Mouse (Mus musculus): Measurements from ENCODE around the gene 4933400A11Rik. TPM values are rescaled to one million over a fixed set of nuclear protein-coding genes. Genes with fewer than 3 reads are reported as not detected.
A peak's percentile ranks its signal among the peaks of the same experiment; 100 is the strongest.

Gene 4933400A11Rik
- total RNA-seq (2021) = not detected

- DNase-seq = no peak
Measured at GRCm38 (mm10) chrX:169779535-169779934, at the start of gene 4933400A11Rik. TSS of gene 4933400A11Rik (minus strand) at chrX:169779635.

- no peak for DNase-seq
Measured at GRCm38 (mm10) chrX:169828136-169828535, 48.7 kb upstream of the 4933400A11Rik start.

DNA sequence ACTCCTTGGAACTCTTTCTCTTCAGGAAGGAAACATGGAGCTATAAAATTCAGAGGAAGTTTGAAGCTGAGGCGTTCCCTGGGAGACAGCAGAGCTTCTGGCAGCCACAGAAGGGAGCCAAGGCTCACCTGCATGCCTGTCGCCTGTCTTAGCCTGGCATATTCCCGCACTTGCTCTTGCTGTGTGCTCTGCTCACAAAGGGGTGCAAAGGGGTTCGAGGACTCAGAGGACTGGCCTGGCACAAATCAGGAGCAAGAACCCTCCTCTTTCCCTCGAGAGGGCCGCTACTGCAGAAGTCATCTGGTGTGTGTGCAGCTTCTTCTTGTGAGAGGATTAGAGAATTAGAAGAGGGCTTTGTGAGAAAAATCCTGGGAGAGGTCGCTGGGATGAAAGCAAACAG lies 48.3 kb upstream of the 4933400A11Rik start:
- no peak for DNase-seq

DNA sequence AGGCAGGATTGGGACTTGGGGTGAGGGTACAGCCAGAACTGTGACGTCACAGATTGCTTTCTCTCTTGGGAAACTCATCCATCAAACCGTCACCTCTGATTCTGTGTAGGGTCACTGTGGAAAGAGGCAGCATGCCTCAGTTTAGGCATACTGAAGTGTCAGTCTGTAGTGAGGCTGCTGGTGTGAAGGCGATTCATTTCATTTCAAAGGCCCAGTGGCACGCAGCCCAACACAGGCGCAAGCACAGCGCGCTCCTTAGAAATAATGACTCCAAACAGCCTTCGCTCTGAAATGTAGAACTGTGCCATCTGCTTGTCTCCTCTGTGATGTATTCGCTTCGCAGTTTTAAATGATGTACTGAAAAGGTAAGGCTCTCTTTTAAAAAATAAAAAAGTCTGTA lies 47.5 kb upstream of the 4933400A11Rik start:
- no peak for DNase-seq

DNA sequence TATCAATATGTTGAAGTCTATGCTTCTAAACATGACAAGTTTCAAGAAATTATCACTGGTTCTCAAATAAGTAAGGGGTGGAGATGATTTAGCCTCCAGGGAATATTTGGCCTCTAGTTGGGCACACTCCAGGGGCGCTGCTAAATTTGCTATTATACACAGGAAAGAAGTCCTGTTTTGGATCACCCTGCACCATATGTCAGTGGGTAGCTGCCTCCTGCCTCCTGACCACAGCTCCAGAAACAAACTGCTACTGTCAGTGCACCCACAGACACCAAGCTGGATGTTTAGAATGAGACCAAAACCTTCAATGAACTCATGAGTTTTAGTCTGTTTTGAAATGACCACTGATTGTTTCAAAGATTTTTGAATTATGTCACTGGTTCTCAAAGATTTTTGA lies 34.2 kb upstream of the 4933400A11Rik start:
- DNase-seq = no peak

GRCm38 (mm10) chrX:169811783-169812182 lies 32.3 kb upstream of the 4933400A11Rik start:
- no peak for DNase-seq

DNA sequence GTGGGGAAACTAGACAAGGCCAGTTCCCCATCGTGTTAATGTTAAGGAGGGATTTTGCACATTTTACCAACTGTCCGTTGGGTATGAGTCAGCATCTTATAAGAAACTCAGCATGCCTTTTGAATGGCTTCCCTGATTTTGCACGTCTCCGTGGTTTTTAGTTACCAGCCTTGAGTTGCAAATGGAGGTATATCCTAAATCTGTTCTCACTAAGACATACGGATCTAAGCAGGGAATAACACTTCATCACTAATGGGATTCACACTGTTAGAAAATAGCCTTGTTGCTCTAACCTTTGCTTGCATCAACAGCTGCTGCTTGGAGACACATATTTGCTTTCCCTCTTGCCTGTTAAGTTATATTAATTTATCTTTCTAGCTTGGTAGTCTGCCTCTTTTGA lies 31.9 kb upstream of the 4933400A11Rik start:
- no peak for DNase-seq

GRCm38 (mm10) chrX:169807744-169808143 lies 28.3 kb upstream of the 4933400A11Rik start:
- no peak for DNase-seq

DNA sequence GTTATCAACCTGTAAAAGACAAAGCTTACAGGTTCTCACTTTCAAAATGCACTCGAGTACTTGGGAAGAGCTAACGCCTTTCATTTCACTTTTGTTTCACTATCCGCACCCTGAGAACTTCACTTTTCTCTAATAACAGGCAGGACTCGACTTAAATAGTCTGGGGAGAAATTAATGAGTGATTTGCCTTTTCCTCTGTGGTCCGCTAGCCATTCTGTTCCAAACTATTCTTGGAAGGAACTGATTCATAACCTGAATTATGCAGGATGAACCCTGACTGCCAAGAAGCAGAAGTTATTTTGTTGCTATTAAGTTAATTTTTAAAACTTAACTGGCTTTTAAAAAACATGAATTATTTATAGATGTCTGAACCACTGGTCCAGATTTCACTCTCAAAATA lies 26.4 kb upstream of the 4933400A11Rik start:
- no peak for DNase-seq

- no peak for DNase-seq
Measured at GRCm38 (mm10) chrX:169800238-169800637, 20.8 kb upstream of the 4933400A11Rik start.

DNA sequence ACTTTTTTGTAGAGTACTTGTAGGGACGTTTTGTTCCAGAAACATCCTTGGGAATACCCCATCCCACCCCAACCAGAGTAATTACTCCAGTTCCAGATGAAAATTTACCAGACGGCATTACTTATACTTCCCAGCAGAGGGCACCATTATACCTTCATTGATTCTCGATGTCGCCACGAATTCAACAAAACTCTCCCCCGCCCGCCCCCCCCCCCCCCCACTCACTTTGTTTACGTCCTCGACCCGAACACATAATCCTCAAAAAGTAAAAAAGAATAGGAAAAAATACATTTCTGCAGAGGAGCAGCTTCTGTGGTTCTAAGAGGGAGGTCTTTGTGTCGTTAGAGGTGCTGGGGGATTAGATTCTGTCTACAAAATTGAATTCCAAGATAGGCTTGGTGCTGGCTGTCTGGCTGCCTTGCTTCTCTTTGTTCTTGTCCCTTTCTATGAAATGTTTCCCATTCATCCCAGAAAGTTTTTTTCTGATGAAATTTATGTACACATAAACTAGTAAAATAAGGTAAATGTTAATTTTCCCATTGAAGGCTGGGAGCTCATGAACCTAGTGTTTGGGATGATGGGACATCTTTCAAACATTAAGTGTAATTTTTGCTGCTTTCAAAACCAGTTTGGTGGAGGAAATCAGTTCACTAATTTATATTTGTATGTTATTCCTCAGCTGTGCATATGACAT lies 19.7 kb upstream of the 4933400A11Rik start:
- peak; percentile 27 for DNase-seq

- DNase-seq = no peak
Measured at GRCm38 (mm10) chrX:169797148-169797547, 17.7 kb upstream of the 4933400A11Rik start.

DNA sequence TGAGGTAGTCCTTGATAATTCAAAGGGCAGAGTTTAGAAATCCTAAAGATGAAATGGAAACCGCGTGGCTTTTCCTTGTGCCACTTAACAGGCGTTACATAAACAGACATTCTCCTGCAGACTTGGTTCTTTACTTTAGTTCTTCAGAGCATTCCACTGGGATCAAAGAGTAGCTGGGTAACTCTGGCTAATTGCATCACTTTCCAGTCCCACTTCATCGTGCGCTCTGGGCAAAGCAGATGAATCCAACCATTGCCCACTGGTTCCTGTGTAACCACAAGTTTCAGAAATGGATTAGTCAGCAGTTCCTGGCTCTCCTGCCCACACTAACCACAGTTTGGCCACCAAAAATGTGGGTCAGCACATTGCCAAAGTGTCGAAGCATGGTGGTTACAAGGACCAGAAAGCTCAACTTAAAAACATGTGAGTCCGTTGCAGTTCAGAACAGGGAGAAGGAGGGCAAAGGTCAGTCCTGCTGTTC lies 15.4 kb upstream of the 4933400A11Rik start:
- no peak for DNase-seq

GRCm38 (mm10) chrX:169794421-169794820 lies 15.0 kb upstream of the 4933400A11Rik start:
- DNase-seq = no peak

- no peak for DNase-seq
Measured at GRCm38 (mm10) chrX:169792879-169793278, 13.4 kb upstream of the 4933400A11Rik start.

DNA sequence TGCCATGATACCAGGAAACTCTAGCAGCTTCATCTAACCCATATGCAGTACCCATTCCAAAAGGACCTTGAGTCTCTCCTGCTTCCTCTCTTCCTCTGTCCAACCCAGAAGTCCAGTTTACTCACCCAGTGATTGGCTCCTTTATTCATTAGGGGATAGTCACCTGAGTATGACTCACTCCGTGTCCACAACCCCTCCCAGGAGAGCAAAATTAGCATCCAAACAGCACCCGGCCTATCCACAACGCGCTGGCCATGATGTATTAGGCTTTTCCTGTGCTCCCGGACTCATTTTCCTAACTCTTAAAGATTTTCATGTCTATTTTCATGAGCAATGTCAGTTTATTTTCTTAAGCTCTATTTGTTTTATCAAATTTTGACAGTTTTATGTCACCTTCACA lies 10.3 kb upstream of the 4933400A11Rik start:
- no peak for DNase-seq

DNA sequence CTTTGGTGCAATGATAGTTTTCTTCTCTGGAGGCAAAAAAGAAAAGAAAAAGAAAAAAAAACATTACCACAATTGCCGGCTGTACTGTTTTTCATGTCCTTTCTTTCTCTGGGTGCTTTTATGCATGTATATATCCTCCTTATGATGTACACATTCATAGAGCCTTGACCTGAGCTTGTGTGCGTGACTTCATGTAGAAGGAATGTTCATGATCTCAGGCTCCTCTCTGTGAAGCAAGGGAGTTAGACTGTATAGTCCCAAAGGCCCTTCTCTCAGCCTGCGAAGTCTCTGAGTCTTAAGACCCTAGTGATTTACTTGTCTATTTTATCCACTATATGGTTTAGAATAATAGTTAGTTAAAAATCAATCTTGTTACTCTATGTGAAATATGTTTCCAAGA lies 21.4 kb downstream of the 4933400A11Rik start:
- no peak for DNase-seq

DNA sequence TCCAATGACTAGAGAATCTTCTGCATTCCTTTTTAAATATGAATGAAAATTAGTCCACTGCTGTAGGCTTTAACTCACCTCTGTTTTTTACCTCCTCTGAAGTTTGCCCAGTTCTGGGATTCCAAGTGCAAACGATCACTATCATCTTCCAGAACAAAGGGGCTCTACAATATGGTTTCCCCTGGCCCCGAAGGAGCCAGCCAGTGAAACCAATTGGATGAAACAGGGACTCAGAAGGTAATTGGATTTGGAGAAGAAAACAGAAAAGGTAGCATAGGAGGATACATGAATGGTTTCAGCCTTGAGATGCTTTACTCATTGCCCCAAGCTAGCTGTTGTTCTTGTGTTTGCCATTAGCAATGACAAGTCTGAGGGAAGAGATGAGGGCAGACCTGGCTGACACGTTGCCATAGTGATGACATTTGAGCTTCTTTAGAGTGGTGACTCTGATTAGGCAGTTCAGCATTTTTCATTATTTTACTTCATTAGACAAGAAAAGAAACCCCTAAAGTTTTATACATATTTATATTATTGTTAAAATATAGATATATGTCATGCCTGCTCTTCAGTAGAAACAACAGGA lies 44.0 kb downstream of the 4933400A11Rik start:
- DNase-seq = no peak

Other genes starting within 250 kb of the 4933400A11Rik start
- gene Mid1, start 94.4 kb downstream of the 4933400A11Rik start, total RNA-seq (2021) = 10 to 100 TPM in 1 of 2 experiments, 1 to 10 TPM in 1; 9.6 to 18.2 TPM
- gene Gm21887, start 230.0 kb upstream of the 4933400A11Rik start, total RNA-seq (2021) = 100 to 1,000 TPM in 1 of 2 experiments, 10 to 100 TPM in 1; 99.1 to 109 TPM